Mouse (Mus musculus): ENCODE measurements around the gene Adora2b.

Gene Adora2b

GRCm38 (mm10) chr11:62248401-62249244 lies at the start of gene Adora2b:
Adora2b (plus strand) TSS chr11:62248984.
- DNase-seq (ENCODE audit: extremely low spot score), result peak; percentile 90

GRCm38 (mm10) chr11:62200901-62201512 lies 47.8 kb upstream of the Adora2b start:
- DNase-seq (ENCODE audit: extremely low spot score), result no peak

DNA sequence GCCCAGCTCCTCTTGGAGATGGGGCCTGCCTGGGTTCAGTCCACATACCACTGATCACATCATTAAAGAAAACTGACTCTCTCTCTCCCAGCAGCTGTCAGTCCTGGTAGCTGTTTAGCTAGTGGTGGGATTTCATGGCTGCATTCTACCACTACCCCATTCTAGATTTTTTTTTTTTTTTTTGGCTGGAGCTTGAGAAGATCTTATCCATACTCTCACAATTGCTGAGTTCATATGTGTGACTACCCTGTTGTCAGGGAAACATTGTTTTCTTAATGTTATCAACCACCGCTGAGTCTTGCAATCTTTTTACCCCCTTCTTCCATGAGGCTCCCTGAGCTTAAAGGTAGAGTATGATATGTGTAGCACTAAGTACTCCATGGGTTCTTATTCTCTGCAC lies 46.1 kb upstream of the Adora2b start:
- no peak for DNase-seq (ENCODE audit: extremely low spot score)

DNA sequence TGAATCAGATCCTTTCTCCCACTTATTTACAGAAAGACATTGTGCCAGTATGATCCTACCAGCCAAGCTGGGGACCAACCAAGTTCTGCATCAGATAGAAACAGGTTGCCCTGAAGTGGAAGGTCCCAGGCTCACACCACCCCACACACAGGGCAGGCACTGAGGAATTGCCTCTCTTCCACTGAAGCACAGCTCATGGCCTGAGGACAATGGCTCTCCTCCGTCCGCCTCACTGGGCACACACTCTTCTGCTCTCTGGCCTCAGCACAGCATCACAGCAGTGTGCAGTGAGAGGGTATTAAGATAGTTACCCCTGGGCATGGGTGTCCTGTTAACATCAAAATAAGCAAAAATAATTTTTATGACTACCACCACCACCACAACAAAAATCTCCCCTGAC lies 39.7 kb upstream of the Adora2b start:
- no peak for DNase-seq (ENCODE audit: extremely low spot score)

DNA sequence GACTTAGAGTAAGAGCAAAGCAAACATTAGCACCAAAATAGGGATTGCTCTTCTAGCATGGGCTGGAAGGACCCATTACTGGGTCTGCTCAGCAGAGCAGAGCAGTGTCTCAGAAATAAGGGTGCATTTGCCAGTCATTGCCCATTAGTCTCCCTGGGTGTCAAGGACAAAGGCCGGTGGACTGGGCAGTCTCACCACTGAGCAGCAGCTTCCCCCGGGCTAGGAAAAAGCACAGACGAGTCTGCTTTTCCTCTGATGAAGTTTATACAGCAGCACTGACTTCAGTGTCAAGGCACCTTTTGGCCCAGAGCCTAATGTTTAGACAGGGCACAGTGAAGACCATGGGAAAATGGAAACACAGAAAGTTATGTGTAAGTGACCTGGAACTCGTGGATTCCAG lies 38.9 kb upstream of the Adora2b start:
- no peak for DNase-seq (ENCODE audit: extremely low spot score)

- DNase-seq (ENCODE audit: extremely low spot score), result no peak
Observed at GRCm38 (mm10) chr11:62213384-62213989, 35.3 kb upstream of the Adora2b start.

GRCm38 (mm10) chr11:62215107-62215506 lies 33.7 kb upstream of the Adora2b start:
- no peak for DNase-seq (ENCODE audit: extremely low spot score)

GRCm38 (mm10) chr11:62217751-62218150 lies 31.0 kb upstream of the Adora2b start:
- DNase-seq (ENCODE audit: extremely low spot score), result no peak

DNA sequence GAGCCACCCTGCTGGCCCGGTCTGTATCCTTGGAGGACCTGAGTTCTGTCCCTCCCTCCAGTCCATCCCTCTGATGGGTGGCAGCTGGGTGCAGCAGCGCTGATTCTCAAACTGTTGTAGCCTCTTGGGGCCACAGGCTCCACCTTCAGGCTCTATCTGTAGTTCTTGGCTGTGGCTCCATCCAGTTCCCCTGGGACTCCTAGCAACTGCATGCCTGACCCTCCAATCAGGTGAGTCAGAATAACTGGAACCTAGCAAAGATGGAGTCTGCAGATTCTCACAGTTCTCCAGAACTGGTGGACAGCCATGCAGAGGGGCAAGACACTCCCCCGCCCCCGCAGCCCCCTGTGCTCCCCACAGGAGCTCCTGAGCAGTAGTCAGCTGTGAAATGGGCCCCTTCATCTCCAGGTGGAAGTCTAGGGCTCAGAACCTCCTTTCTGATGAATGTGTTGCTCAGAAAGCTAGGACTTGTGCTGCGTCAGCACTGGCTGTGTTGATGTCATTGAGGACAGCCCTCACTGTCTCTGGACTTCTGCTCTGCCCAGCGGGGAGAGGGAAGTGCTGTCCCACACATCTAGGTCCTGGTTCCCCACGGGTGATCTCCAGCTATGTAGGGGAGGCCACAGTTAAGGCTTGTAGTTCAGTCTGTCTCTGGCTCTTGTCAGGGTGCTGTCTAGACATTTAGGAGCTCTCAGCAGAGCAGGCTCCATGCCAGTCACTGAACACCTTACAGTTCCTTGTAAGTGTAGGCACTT lies 27.9 kb upstream of the Adora2b start:
- no peak for DNase-seq (ENCODE audit: extremely low spot score)

DNA sequence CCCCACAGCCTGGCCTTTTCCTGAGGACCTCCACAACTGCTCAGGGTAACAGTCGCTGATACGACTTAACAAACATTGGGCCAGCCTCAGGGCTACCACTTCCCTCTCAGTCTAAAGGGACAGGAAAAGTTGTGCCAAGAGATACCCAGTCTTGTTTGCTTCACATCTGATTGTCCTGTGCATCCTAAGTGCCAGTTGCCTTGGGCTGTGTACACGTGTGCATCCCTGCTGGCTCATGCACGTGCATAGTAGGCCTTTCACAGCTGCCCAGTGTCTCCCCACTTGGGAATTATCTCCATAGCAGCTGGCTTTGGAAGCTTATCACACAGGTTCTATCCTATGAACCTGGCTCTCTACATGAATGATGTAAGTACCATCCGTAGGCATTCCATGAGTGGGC lies 25.4 kb upstream of the Adora2b start:
- DNase-seq (ENCODE audit: extremely low spot score), result no peak

DNA sequence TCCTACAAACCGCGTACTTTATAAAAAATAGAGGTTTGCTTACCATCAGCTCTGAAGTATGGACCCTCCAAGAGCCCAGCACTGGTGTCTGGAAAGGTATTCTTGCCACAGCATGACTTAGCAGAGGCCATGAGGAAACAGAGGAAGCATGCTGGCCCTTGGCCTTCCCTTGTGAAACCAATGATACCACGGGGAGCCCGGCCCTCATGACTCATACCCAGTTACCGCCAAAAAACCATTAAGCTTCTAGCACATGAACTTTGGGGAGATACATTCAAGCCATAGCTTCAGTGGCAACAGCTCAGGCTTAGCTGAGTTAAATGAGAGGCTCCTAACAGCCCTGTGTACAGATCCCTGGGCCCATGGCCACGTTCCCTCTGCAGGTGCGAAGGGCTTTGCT lies 24.8 kb upstream of the Adora2b start:
- no peak for DNase-seq (ENCODE audit: extremely low spot score)

DNA sequence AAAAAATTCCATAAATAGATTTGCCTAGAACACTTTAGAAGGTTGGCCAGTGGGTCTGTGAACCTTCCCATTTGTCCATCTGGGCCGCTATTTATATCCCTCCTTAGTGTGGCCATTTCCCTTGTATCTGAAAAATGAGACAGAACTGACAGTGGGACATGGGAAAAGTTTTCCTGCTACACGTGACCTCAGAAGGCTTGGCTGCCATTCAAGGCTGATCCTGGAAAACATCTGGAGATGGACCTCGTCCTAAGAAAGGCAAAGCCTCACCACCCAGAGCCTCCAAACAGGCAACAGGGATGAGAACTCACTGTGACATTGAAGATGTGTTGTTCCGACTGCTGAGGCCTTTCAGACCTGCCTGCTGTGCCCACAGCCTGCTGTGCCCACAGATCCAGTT lies 24.0 kb upstream of the Adora2b start:
- no peak for DNase-seq (ENCODE audit: extremely low spot score)

GRCm38 (mm10) chr11:62240631-62241261 lies 8.0 kb upstream of the Adora2b start:
- no peak for DNase-seq (ENCODE audit: extremely low spot score)

DNA sequence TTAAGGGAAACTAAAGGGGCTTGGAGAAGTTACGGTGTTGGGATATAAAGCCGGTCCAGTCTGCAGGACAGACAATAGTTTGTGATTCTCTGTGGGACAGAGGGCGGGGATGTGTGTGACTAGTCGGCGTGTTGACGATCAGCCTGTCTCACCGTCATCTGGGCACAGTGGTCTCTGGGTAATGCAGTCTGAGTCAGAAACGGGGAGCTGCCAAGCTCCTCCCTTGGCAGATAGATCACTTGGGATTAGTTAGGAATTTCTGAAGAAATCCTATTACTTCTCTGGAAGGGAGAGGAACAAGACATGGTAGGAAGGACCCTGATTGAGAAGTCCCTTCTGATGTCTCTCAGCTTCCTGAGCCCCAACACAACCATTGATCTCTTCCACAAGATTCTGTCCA lies 4.9 kb upstream of the Adora2b start:
- DNase-seq (ENCODE audit: extremely low spot score), result no peak

GRCm38 (mm10) chr11:62244471-62244870 lies 4.3 kb upstream of the Adora2b start:
- no peak for DNase-seq (ENCODE audit: extremely low spot score)

DNA sequence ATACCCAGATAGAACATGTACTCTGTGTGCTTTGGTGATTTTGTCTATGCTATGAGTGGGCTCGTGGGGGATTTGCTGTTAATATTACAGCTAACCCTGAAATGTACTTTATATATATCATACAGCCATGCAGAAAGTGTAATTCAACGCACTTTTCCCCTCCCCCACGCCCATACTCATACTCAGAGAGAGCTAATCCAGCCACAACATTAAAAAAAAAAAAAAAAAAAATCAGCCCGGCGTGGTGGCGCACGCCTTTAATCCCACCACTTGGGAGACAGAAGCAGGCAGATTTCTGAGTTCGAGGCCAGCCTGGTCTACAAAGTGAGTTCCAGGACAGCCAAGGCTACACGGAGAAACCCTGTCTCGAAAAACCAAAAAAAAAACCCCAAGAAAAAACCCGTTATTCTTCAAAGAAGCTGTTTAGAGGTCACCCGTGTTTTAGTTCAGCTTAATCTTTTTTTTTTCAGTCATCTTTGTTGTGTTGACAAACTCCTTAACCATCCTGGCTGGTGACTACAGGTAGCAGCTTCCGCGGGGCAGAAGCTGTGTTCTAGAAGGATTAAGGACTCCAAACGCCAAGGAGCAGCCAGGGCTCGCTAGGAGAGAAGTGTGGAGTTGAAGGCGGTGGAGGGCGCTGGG lies 904 bp upstream of the Adora2b start:
- DNase-seq (ENCODE audit: extremely low spot score), result no peak

- DNase-seq (ENCODE audit: extremely low spot score), result peak; percentile 65
Observed at GRCm38 (mm10) chr11:62249266-62250037, 668 bp downstream of the Adora2b start.

DNA sequence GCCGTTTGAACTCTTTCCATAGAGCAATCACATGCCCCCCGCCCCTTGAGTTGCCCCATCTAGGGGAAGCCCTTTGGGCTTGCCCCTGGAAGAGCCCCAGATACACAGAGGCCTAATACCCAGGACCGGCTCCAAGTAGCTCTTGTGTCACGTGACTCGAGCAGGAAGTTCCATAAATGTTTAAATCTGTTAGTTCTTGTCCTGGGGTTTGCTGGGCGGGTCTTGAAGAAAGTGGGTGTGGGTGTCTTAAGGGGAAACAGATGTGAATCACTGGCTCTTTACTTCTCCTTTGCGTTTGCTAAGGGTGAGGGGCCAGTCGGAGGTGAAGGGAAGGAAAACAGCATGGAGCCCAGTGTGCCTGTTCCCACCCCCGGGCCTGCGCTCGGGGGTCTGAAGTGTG lies 2.3 kb downstream of the Adora2b start:
- DNase-seq (ENCODE audit: extremely low spot score), result peak; percentile 25

DNA sequence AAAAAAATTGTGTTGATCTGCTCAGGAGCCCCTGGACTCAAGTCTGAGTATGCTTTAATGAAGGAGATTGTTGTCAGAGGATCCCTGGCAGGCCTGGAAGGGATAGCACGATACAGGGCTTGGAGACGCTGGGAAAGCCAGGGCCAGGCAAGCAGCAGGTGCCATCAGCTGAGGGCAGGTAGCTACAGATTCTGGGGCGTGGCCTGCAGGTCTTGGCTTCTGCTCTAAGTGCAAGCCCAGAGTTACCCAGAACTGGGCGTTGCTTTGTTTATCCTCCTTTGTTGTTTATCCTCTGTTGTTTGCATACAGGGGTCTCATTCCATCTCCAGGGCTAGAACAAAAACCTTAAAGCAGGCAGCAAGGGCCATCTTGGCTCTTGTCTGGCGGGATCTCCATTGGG lies 4.6 kb downstream of the Adora2b start:
- DNase-seq (ENCODE audit: extremely low spot score), result no peak

DNA sequence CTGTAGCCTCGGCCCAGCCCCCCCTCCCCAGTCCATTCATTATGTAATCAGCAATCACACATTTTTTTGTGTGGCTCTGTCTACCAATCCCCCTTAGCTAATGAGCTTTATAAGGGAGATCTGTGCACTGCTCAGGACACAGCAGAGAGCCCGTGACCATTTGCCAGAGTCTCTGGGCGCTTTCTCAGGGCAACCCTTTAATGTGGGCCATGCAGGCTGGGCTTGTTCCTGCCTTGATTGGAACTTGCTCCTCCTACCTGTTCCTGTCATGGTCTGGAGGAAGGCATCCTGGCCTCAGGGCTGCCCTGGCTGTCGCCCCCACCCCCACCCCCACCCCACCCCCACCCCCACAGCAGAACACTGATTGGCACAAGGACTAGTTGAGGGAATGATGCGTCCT lies 10.4 kb downstream of the Adora2b start:
- DNase-seq (ENCODE audit: extremely low spot score), result no peak

DNA sequence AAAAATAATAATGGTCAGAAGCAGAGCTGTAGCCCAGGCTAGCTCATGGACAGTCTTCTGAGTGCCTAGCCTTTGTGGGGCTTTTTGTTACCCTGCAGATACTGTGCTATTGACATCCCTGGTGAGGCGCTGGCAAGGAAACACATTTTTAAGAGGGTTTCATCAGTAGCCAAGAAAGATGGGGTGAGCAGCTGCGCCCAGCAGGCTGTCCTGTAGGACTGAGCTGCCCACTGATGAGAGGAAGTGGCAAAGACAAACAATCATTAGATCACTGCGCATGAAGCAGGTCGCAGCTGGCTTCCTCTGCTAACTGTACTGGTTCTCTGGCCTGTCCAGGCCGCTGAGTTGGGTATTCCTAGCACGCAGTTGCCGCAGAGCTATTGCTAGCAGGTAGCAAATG lies 14.8 kb downstream of the Adora2b start:
- no peak for DNase-seq (ENCODE audit: extremely low spot score)
